Mouse (Mus musculus) left cerebral cortex, adult 9 months (tissue): Measurements from ENCODE around the gene Gcnt2.
"Not testable (repeated sequence)": the region's sequence is repeated elsewhere in the genome, so short reads cannot be mapped to it uniquely, and the experiment has no call there.

ENCODE experiments used
- DNase-seq, 2 experiments: peaks; one replicate each; pipeline ENCODE4 v3.0.0; 2022; ENCODE audit warnings: low spot score in 2 of 2

Gene Gcnt2

DNA sequence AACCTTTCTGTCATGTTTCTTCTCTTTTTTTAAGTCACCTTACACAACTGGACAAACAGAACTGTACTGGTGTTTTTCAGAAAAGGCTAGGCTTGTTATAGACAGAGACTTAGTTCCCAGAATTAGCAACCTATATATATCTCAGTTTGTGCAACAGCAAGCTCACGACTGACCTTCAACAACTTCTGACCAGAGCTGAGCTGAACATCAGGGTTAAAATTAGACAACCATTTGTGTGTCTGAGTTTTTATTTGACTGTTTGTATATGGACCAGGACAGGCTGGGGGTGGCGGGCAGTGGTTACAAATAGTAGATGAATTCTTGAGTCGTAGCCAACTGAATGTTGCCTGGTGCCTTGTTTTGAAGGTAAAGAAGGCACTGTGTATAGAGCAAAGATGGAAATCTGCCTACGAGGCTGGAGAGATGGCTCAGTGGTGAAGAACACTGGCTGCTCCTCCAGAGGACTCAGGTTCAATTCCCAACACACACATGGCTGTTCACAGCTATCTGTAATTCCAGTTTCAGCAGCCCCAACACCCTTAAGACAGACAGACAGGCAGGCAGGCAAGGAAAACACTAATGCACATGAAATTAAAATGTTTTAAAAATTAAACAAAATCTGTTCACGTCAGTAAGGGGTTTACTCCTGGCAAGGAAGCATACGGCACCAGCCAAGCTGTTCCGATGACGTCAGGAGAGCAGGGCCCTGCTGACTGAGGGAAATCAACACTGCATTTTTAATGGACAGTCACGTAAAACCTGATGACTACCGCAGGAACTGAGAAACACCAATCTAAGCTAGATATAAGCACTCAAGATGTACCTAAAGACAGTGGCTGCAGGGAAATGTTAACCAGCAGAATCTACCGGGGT is 79.2 kb downstream of the Gcnt2 start:
- no peak for DNase-seq

DNA sequence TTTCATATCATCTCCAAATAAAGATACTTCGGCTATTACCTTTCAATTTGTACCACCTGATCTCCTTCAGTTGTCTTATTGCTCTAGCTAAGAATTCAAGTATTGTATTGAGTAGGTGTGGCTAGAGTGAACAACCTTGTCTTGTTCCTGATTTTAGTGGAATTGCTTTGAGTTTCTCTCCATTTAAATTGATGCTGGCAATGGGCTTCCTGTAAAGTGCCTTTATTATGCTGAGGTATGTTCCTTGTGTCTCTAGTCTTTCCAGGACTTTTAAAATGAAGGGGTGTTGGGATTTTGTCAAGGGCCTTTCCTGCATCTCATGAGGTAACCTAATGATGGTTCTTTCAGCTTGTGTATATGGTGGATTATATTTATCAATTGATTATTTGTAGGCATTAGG is 83.5 kb downstream of the Gcnt2 start:
- no peak for DNase-seq

DNA sequence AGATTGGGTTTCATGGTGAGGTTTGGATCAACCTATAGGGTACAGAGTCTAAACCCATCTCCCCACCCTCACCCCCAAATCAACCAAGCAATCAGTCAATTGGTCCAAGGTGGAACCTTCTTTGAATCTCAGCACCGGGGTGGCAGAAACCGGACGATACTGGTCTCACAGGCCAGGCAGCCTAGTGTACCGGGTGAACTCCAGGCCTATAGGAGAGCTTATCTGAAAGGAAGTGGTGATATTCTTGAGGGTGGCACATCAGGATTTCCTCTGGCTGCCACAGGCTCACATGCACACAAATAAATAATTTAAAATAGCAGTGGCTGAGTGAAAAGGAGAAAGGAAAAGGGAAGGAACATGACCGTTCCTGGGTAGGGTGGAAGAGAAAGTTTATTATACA is 84.4 kb downstream of the Gcnt2 start:
- DNase-seq: no peak

DNA sequence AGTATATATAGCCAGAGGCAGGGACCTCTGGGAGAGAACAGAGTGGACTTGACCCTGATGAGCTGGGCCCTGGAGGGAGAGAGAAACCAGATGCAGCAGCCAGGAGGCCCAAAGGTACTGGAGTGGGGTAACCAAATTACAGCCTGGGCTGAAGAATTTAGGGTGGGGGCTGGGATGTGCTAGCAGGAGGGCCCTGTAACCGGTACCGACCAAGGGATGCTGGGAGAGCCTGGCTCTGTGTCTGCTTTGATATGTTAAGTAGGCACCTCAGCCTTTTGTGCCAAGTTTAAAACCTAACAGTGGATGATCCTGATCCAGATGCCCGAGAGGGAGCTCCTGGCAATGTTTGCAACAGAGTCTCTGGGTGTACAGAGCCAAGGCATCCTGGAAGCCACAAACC is 84.8 kb downstream of the Gcnt2 start:
- DNase-seq: no peak

DNA sequence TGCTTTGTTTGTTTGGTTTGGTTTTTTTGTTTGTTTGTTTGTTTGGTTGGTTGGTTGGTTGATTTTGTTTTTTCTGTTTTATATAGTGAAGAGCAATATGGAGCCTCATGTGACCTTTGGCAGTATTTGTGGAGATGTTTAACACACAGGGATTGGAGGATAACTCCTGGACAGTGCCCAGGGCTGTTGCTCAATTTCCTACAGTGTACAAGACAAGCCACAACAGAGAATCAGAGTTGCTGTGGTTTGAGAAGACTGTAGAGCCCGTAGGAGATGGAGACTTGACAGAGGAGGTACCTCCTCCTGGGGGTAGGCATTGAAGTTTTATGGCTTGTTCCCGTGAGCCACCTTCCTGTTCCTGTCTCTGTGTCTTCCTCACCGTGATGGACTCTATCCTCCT is 87.0 kb downstream of the Gcnt2 start:
- no peak for DNase-seq

DNA sequence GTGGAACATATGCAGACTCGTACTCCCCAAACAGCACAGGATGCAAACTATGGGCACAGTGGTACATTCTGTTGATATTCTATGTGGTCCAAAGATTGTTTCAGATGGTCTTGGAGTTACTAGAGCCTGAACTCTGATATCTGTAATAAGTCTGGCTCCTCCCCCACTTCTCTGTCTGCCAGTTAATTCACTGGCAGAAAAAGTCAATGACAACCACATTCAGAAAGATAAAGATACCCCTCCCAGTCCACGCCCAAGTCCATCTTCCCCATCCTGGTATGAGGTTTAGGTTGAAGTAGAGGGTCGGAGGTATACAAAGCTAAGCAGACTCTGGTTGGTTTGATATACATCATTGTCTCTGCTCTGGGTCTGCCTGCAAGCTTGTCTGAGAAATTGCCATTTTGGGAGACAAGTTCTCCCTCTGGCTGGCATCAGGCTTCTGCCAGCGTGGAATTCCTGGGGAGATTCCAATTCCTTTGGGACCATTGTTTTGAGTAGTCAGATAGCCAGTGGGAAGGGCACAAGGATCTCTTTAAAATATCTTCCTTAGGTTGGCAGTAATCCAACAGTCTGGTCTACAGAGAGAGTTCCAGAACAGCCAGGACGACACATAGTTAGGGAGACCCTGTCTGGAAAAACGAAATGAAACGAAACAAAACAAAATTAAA is 88.1 kb downstream of the Gcnt2 start:
- no peak for DNase-seq

DNA sequence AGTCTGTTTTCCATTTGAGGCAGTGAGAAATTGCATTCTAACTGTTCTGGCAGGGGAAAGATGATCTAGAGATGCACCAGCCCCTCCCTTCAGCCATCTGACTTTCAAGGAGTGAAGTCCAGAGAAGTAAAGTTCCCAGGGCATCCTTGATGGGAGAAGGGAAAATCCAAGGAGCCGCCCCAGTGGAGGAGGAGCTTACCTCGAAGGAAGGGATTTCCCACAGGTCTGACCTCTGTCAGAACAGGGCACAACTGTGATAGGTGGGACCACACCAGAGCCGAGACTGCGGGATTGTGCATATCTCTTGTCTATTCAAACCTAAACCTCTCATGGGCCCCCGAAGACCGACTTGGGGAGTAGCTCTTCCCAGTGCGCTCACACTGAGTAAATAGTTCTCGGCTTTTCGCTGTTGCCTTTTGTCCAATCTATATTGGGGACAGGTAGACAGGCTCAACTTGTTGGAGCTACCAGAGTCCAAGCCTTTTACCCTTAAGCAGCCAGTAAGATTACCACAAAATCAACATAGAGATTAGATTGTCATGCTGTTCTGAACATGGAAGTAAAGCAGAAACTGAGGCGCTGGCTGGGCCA is 91.9 kb downstream of the Gcnt2 start:
- no peak for DNase-seq

DNA sequence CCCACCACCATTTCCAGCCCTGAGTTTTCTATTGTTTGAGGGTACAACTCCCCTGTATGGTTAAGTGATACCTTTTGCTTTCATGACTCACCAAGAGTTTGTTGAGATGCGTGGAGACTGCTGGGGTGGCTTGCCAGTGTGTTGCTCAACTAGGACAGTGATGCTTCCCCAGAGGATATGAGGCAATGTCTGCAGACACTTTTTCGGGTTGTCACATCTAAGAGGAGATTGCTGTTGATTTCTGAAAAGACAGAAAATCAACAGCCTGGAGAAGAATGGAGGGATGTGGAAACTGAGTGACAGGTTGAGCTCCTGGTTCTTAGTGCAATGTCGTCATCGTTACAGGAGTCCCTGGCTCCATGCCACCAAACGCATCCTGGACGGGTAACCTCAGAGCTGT is 93.7 kb downstream of the Gcnt2 start:
- no peak for DNase-seq

DNA sequence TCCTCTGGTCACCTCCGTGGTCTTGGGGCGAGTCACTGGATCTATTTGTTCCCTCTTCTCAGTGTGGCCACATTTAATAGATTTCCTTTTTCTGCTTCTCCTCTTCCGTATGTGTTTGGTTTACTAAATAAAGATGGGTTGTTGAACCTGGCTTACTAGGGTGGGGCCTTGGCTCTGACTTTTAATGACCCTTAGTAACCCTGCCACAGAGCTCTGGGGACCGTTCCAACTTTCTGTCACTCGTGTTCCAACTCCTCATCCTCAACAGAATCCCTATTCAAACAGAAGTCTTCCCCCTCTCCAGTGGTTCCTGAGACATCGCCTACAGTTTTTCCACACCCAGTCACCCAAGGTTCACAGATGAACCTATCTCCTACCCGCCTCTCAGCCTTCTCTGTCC is 96.2 kb downstream of the Gcnt2 start:
- no peak for DNase-seq

DNA sequence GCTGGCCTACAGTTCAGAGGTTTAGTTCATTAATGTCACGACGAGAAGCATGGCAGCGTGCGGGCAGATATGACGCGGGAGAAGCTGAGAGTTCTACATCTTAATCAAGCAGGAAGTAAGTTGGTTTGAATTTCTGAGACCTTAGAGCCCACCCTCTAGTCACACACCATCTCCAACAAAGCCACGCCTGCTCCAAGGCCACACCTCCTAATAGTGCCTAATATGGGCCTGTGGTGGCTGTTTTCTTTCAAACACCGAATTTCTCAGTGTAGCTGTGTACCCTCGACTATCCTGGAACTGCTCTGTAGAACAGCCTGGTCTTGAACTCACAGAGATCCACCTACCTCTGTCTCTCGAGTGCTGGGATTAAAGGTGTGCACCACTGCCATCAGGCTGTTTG is 108.1 kb downstream of the Gcnt2 start:
- DNase-seq: no peak

DNA sequence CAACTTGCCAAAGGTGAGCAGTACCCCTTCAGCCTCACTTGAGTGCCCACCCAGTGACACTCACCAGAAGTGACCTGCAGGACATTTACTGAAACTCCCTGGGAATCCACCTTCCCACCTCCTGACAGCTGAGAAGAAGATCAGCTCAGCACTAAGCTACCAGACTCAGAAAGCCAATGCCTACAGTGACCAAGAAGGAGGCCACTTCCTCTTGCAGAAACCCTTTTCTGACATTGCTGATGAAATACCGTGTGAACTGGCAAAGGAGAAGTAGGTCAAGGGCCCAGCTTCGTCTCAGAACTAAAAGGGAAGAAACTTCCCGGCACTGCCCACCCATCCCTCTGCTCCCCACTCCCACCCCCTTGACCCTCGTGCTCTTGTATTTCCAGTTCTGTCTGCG is 109.0 kb downstream of the Gcnt2 start:
- DNase-seq: no peak

DNA sequence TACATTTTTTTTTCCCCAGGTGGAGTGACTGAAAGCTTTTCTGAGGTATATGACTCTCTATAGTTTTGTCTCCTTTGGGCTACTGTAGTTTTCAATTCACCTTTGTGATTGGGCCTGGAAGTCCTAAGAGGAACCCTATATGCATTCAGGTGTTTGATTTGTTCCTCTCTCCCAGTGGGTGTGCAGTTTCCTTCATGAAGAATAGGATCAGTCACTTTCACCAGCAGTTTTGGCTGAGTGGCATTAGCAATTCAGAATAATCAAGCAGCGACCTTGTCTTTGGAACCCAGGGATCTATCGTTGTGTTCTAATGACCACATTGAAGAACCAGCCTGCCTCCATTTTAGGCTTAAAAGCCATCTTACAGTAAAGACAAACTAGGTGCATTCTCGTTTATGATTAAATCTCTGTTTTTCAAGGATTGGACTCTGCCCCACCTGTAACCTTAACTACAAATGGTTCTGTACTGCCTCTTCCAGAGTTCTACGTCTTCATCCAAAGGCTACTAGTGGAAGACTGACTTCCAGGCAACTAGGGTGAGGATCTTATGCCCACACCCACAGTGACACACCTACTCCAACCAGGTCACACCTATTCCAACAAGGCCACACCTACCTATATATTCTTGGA is 110.3 kb downstream of the Gcnt2 start:
- DNase-seq: no peak

DNA sequence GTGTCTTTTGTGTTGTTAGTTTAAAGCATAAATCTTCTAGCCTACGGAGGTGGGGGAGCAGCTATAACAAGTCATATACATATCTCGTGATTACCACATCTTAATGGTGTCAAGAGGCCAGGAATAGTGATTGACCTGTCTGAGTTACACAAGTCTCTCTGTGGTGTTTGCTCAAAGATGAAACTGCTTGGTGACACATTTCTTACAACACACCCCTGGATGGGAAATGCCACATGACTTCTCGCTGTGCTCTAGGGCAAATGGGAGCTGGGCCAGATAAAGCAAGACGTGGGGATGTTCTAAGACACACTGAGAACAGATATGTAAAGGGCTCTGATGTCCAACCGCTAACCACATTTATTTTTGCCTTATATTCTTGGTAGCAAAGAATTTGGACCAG is 111.7 kb downstream of the Gcnt2 start:
- no peak for DNase-seq

DNA sequence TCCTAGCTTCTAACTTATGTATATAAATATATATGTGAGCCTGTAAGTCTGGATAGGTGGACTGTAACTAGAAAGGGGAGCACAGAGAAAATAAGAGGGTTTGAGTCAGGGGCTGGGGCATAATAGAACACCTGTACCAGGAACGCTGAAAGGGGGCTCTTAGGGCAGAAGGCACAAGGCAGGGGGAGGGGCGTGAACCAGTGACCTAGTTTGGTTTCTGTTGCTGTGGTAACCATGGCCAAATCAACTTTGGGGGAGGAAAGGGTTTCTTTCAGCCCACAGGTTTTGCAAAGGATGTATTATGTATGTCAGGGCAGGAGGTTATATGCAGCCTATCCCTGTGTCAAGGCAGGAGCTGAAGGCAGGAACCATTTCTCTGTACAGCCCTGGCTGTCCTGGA is 112.3 kb downstream of the Gcnt2 start:
- no peak for DNase-seq

DNA sequence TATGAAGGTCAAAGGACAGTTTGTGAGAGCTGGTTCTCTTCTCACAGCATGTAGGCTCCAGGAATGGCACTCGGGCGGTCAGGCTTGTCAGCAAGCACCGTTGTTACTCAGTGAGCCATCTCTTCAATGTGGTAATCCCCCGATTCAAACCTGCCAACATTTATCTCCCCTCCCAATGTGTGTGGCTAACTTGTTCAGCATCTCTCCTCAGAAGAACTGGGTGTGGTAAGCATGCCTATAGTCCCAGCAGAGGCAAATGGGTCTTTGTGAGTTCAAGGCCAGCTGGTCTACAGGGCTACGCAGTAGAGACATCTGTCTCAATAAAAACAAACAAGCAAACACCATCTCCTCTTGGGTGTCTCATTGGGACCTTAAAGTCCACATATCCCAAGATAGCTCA is 113.4 kb downstream of the Gcnt2 start:
- no peak for DNase-seq

DNA sequence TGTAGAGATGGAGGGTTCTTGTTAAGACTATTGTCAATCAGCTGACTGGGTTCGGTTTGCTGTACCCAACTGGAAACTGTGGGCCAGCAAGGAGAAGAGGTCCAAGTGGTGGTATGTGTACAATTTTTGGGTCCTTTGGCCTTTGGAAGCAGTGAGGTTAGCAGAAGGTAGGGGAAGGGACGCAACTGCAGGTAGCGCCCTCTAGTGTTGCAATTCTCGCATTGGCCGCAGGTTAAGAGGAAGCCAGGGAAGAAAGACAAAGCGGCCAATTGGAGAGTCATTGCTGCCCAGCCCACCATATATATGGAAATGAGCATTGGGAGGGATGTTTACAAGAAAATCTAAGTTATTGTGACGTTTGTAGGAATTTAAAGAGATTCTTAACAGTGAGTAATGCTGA is 118.1 kb downstream of the Gcnt2 start:
- peak in 1 of 2 experiments; percentile 42 for DNase-seq

DNA sequence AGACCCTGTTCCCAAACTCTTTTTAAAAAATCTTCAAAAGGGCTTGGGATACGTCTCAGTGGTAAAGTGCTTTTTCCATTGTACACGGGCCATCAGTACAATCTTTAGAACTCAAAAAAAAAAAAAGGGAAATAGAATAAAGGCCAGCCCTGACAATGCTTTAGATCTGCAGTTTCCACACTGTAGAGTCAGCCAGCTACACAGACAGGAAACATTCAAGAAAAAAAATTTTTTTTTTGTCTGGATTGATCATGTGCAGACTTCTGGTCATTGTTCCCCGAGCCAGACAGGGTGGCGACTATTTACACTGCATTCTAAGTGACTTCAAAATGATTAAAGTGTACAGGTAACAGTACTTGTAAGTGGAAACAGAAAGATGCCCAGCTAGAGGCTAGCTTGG is 119.1 kb downstream of the Gcnt2 start:
- DNase-seq: no peak

DNA sequence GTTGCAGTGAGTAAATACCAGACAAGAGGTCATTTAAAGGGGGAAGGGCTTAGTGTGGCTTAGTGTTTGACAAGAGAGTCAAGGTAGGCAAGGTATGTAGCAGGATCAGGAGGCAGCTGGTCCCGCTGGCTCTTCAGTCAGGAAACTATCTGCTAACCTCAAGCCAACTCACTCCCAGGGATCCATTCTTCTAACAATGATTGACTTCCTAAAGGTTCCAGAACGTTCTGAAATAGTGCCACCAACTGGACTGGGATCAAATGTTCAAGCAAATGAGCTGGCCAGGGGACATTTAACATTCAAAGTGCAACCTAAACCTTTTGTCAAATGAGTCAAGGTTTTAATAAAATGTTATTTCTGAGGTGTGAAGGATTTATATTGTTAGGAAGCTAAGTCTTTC is 119.8 kb downstream of the Gcnt2 start:
- no peak for DNase-seq

DNA sequence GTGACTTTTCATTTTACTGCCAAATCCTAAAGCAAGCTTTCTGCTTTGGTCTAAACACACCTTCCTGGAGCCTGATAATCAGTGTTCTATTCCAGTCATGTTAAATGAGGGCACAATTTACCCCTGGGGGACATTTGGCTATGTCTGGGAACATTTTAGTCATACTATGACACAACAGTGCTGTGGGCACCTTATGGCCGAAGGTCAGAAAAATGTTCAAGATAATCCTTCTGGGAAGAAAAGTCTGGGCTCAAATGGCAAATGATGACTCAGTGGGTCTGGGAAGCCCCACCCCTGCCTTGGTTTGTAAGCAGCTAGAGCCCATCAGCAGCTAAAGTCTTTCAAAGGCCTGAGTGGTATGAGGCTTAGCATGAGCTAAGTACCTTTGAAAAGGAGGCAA is 123.2 kb downstream of the Gcnt2 start:
- DNase-seq: no peak

DNA sequence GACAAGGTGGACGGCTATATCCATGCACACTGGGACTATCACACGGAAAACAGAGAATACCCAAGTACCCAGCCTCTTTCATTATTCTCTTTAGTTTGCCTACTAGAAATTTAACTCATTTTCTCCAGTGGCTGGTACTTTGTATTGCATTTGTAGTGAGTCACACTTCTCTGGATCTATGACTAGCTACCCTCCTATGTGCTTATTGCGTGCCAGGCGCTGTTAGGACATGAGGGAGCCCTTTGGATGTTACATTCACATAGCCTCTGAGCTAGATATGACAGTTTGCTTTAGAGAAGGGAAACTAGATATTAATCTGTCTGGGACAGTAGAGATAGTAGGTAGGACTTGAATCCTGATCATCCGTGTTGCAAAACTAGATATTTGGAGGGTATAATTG is 126.5 kb downstream of the Gcnt2 start:
- DNase-seq: no peak

DNA sequence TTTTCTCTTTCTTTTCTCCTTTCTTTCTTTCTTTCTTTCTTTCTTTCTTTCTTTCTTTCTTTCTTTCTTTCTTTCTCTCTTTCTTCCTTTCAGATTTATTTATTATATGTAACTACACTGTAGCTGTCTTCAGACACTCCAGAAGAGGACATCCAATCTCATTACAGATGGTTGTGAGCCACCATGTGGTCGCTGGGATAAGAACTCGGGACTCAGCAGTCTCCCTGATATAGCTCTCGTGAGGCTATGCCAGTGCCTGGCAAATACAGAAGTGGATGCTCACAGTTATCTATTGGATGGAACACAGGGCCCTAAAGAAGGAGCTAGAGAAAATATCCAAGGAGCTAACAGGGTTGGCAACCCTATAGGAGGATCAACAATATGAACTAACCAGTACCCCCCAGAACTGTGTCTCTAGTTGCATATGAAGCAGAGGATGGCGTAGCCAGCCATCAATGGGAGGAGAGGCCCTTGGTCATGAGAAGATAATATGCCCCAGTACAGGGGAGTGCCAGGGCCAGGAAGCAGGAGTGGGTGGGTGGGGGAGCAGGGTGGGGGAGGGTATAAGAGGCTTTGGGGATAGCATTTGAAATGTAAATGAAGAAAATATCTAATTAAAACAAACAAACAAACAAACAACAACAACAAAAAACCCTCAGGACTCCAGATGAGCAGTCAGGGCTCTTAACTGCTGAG is 128.2 kb downstream of the Gcnt2 start:
- not testable (repeated sequence) for DNase-seq

DNA sequence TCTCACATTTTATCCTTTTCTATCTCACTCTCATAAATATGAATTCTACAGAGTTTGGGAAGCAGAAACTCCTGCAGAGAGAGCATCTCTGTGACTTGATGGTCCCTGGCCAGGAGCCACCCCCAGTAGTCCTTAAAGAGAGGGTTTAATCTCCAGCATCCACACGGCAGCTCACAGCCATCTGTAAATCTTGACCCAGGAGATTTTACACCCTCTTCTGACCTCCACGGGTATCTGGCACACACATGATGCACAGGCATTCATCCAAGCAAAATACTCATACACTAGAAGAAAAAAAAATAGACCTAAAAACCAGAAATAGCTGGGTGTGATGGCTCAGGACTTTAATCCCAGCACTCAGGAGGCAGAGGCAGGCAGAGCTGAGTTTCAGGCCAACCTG is 128.9 kb downstream of the Gcnt2 start:
- DNase-seq: no peak
